Mouse (Mus musculus) embryonic facial prominence, embryonic 12.5 days (tissue): Measurements from ENCODE around the gene Epb41l5. TPM values are rescaled to one million over a fixed set of nuclear protein-coding genes. Genes with fewer than 3 reads are reported as not detected.

Experiments used
- ATAC-seq: fragments of 200-750 bp; cut with Nextera tagmentation; 2 replicates; pipeline ENCODE4 v1.8.0; 2017; ENCODE audit not compliant: insufficient number of reproducible peaks, insufficient read depth, low FRiP score, low TSS enrichment
- H3K27ac ChIP-seq: fragments of 300-500 bp; sonication (generic); 2 replicates; pipeline ENCODE4 v1.5.1; 2016; ENCODE audit warnings: mild to moderate bottlenecking
- H3K27me3 ChIP-seq: fragments of 300-500 bp; sonication (generic); 2 replicates; pipeline ENCODE4 v1.6.1; 2016; ENCODE audit warnings: mild to moderate bottlenecking, moderate library complexity
- H3K36me3 ChIP-seq: fragments of 300-500 bp; sonication (generic); 2 replicates; pipeline ENCODE4 v1.6.1; 2016; ENCODE audit warnings: mild to moderate bottlenecking
- H3K4me1 ChIP-seq: fragments of 300-500 bp; sonication (generic); 2 replicates; pipeline ENCODE4 v1.6.1; 2016
- H3K4me2 ChIP-seq: fragments of 300-500 bp; sonication (generic); replicated peaks from 2 replicates; pipeline ENCODE4 v1.6.1; 2016; ENCODE audit warnings: mild to moderate bottlenecking, moderate library complexity
- H3K4me3 ChIP-seq: fragments of 300-500 bp; sonication (generic); 2 replicates; pipeline ENCODE4 v1.5.1; 2016; ENCODE audit warnings: mild to moderate bottlenecking
- H3K9ac ChIP-seq: fragments of 300-500 bp; sonication (generic); 2 replicates; pipeline ENCODE4 v1.6.1; 2016; ENCODE audit warnings: mild to moderate bottlenecking, moderate library complexity
- H3K9me3 ChIP-seq: fragments of 300-500 bp; sonication (generic); 2 replicates; pipeline ENCODE4 v1.6.1; 2016; ENCODE audit warnings: mild to moderate bottlenecking, moderate library complexity
- WGBS: fragments of 180-500 bp; shearing (Covaris S2); methylation state at CpG from one replicate; pipeline ENCODE4 v1.1.7; 2016; 5-methylcytosine and 5-hydroxymethylcytosine counted together
- polyA plus RNA-seq: library from polyadenylated mRNA; unstranded; fragments of >200 nt; fragmentation: Nextera tagmentation; extraction: Ambion mirVana; gene quantifications from 2 replicates; pipeline ENCODE4 v1.2.1, GENCODE M21; 2016

Epb41l5 gene
- polyA plus RNA-seq, 1 experiment from 2014 or later = 19.7 TPM

DNA sequence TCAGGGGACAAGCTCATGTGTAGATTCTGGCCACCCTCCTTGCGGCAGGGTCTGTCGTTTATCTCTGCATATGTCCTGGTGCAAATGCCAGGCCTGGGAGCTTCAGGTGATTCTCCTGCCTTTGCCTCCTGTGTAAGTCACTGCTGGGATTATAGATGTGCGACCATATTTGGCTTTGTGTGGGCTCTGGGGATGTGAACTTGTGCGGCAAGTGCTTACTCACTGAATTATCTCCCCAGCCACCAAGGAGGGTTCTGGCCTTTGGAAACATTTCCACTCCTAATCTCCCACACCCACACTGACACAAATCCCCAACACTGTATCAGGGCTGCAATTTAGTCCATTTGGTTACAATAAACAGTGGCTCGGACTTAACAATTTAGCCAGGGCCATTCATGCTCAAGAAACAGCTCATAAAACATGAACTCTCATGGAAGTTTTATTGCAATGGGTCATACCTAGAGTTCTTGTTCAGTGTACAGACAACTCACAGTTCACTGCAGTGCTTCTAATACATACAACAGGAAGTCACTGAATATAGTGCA is 104.1 kb downstream of the Epb41l5 start:
- H3K36me3 ChIP-seq = no peaks in the 10 kb centered on the region
- no peaks in the 10 kb centered on the region for H3K9me3 ChIP-seq
- no peak overlapping the region for H3K4me3 ChIP-seq
- H3K4me2 ChIP-seq = no peak overlapping the region
- WGBS = 82% methylated on average over 5 of the region's 5 CpGs
- no peaks in the 10 kb centered on the region for H3K27me3 ChIP-seq
- H3K9ac ChIP-seq = no peak overlapping the region
- ATAC-seq = no peak
- H3K4me1 ChIP-seq = 0 out of 2 replicates have a peak, but pooled peaks cover 4% of the 10 kb centered on the region
- no peak overlapping the region for H3K27ac ChIP-seq

DNA sequence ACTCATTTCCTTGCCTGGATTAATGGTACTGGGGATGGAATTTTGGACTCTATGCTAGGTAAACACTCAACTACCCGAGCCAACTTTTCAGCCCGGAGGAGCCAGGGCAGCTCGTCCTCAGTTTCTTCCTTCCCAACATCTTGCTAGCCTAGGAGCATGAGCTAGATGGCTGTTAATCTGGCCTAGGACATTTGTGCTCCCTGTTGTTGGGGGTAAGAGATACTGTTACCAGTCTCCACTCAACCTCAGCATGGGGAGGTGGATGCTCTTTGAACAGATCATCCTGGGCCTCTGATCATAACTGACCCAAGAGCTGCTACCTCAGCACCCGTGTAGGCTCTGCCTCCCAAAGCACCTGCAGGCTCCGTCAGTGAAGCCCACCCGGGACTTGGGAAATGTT is 105.5 kb downstream of the Epb41l5 start:
- Histone ChIP-seq H3K4me1 (0 out of 2 replicates have a peak, but pooled peaks cover 4% of the 10 kb centered on the region), H3K27me3 (no peaks in the 10 kb centered on the region), H3K9ac (no peak overlapping the region), H3K4me2 (no peak overlapping the region), H3K27ac (no peak overlapping the region), H3K4me3 (no peak overlapping the region), H3K9me3 (no peaks in the 10 kb centered on the region), H3K36me3 (no peaks in the 10 kb centered on the region)
- no peak for ATAC-seq
- WGBS = 85% methylated on average over 6 of the region's 6 CpGs

DNA sequence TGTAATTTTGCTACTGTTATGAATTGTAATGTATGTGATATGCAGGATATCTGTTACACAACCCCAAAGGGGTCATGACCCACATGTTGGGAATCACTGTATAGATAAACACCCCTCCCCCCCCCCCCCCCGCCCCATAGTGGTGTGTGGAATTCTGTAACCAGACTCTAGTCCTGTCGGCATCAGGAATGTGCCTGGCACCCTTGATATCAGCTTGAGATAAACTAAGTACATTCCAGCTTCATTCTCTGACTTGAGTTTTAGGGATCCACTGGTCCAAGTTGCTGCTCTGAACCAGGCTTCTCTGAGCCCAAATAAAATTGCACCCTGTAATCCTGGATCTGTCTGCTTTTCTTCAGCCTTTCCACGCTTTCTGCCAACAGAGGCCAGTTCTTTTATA is 107.2 kb downstream of the Epb41l5 start:
- H3K4me1 ChIP-seq = 0 out of 2 replicates have a peak, but pooled peaks cover 4% of the 10 kb centered on the region
- H3K4me2 ChIP-seq = no peak overlapping the region
- 35% methylated on average over 3 of the region's 3 CpGs for WGBS
- H3K36me3 ChIP-seq = no peaks in the 10 kb centered on the region
- H3K27me3 ChIP-seq = no peaks in the 10 kb centered on the region
- ATAC-seq = no peak
- no peaks in the 10 kb centered on the region for H3K9me3 ChIP-seq
- H3K27ac ChIP-seq = no peak overlapping the region
- no peak overlapping the region for H3K4me3 ChIP-seq
- H3K9ac ChIP-seq = no peak overlapping the region

DNA sequence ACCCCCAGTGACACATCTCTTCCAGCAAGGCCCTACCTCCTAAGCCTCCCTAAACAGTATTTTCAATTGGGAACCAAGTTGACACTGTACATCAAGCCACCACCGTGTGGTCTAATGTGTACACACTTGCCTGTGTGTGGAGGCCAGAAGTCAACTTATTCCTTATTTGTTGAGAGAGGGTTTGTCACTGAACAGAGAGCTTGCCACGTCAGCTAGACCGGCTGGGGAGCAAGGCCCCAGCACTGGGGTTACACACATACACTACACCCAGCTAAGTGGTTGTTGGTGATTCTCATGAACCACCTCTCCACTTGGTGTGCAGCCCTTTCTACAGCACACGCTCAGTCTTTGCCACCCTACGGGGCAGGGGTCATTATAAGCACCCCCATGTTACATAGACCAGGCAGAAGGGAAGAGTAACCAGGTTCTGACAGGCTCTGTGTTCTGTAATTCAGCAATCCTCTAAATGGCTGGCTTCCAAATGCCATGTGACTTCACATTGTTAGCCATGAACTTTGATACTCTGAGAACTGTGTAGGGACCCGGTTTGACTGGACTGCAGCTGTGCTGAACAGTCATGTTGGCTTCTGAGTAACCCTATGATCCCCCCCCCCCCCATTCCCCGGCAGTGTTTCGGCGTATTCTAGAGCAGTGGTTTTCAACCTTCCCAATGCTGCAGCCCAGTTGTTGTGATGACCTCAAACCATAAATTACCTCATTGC is 107.8 kb downstream of the Epb41l5 start:
- Histone ChIP-seq H3K4me2 (no peak overlapping the region), H3K9me3 (no peaks in the 10 kb centered on the region), H3K27me3 (no peaks in the 10 kb centered on the region), H3K36me3 (no peaks in the 10 kb centered on the region), H3K9ac (no peak overlapping the region), H3K27ac (peak overlapping the region; percentile 42; the same call in 1 of the 2 replicates), H3K4me3 (no peak overlapping the region), H3K4me1 (0 out of 2 replicates have a peak, but pooled peaks cover 4% of the 10 kb centered on the region)
- ATAC-seq = peak; percentile 72; the same call in 1 of the 2 replicates
- WGBS = 73% methylated on average over 9 of the region's 9 CpGs

DNA sequence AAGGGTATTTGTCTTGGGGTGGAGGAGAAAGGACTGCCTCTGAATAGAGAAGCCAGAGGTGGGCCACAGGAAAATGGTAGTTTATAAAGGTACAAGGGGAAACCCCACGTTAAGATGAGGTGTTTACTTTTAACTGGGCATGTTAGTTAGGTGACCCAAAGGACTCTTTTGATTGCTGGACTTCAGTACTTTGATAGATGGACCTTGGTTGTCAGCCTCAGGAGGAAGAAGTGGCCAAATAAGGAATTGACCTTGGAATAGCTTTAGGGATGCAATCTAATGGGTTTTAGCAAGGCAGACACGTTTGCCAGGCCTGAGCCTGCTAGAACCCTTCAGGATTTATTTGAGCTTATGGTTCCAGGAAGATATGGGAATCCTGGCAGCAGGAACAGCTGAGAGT is 109.5 kb downstream of the Epb41l5 start:
- Histone ChIP-seq H3K4me1 (0 out of 2 replicates have a peak, but pooled peaks cover 4% of the 10 kb centered on the region), H3K36me3 (no peaks in the 10 kb centered on the region), H3K4me3 (no peak overlapping the region), H3K9me3 (no peaks in the 10 kb centered on the region), H3K9ac (no peak overlapping the region), H3K4me2 (no peak overlapping the region), H3K27me3 (no peaks in the 10 kb centered on the region), H3K27ac (no peak overlapping the region)
- ATAC-seq = no peak
- whole genome bisulfite sequencing = 71% methylated on average over 2 of the region's 2 CpGs

DNA sequence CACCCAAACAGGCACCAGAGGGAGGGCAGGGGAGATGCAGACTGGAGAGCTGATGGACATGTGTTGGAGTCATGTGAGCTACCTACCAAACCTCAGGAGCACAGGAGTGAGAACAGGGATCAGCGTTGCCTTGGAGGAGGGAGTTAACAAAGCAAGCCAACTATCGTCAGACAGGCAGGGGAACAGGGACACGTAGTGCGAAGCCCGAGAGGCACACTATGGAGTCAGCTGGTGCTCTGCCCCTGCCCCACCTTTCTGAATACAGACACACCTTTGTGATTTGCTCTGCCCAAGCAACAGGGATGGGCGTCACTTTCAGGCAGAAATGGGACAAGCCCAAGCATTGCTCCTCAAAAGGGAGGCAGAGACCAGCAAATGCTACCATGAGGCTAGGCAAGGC is 111.1 kb downstream of the Epb41l5 start:
- H3K4me2 ChIP-seq = no peak overlapping the region
- H3K9me3 ChIP-seq = no peaks in the 10 kb centered on the region
- H3K27ac ChIP-seq = no peak overlapping the region
- H3K4me1 ChIP-seq = 0 out of 2 replicates have a peak, but pooled peaks cover 4% of the 10 kb centered on the region
- no peak overlapping the region for H3K4me3 ChIP-seq
- H3K36me3 ChIP-seq = no peaks in the 10 kb centered on the region
- no peaks in the 10 kb centered on the region for H3K27me3 ChIP-seq
- ATAC-seq = no peak
- WGBS = 89% methylated on average over 6 of the region's 6 CpGs
- H3K9ac ChIP-seq = no peak overlapping the region

DNA sequence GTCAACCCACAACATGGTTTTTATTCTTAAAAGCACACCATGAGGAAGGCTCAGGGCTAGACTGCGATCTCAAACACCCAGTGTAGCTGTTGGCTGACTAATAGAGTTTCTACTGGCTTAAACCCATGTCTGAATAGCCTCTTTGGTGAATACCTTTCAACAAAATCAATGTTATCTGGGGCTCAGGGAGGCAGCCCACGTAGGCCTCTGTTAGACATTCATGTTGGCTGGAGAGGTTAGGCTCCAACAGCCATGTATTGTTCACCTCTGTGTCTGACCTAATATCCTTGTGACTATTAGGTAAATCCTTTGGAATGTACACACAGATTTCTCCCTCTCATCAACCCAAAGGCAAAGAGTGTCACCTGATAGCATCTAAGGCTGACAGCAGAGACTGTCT is 112.7 kb downstream of the Epb41l5 start:
- no peak overlapping the region for H3K27ac ChIP-seq
- no peak overlapping the region for H3K4me2 ChIP-seq
- no peaks in the 10 kb centered on the region for H3K9me3 ChIP-seq
- H3K4me3 ChIP-seq = no peak overlapping the region
- 81% methylated on average over 2 of the region's 2 CpGs for WGBS
- no peak for ATAC-seq
- no peaks in the 10 kb centered on the region for H3K4me1 ChIP-seq
- H3K9ac ChIP-seq = no peak overlapping the region
- no peaks in the 10 kb centered on the region for H3K36me3 ChIP-seq
- H3K27me3 ChIP-seq = no peaks in the 10 kb centered on the region

DNA sequence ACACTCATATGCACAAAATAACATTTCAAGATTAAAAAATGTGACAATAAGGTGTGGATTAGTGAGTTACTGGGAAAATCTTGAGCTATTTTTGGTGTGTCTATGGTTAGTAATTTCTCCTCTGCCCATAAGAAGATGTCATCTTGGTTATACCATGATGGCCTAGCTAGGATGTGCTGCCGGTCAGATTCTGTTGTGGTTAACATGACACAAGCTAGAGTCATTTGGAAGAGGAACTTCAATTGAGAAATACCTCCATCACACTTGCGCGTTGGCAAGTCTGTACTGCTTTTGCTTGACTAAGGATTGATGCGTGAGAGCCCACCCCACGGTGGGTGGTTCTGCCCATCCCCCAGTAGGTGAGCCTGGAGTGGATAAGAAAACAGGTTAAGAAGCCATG is 114.5 kb downstream of the Epb41l5 start:
- H3K9ac ChIP-seq = no peak overlapping the region
- H3K9me3 ChIP-seq = no peaks in the 10 kb centered on the region
- no peaks in the 10 kb centered on the region for H3K36me3 ChIP-seq
- H3K4me1 ChIP-seq = no peaks in the 10 kb centered on the region
- no peaks in the 10 kb centered on the region for H3K27me3 ChIP-seq
- ATAC-seq = no peak
- H3K4me3 ChIP-seq = no peak overlapping the region
- H3K27ac ChIP-seq = no peak overlapping the region
- no peak overlapping the region for H3K4me2 ChIP-seq
- WGBS = 95% methylated on average over 5 of the region's 5 CpGs

DNA sequence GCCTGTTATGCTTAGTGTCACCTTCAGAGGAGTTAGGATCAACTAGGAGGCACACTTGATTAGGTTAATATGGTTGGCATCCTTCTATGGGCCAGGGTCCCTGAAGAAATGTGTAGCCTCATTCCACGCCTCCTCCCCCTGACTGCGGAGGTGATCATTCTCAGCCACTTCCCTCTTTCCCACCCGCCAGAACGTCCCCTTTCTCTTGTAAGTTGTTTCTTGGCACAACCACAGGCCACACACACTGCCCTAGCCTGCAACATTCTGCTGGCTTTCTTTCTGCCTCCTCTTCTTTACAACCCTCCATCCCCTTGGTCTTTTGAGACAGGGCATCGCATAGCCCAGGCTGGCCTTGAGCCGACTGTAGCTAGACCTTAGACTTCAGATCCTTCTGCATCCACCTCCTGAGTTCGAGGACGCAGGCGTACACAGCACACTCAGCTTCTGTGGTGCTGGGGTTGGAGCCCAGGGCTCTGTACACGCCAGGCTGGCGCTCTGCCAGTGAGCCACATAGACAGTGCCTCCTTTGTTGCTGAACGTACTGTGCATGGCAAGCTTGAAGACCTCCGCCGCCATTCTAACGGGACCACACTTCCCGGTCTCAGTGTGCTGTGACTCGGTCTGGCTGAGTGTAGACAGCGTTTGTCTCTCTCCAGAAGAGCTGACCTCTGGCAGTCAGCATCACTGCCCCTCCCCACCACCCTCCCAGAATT is 115.6 kb downstream of the Epb41l5 start:
- Histone ChIP-seq H3K36me3 (peaks cover 11% of the 10 kb centered on the region), H3K4me2 (no peak overlapping the region), H3K27me3 (no peaks in the 10 kb centered on the region), H3K4me1 (no peaks in the 10 kb centered on the region), H3K9ac (no peak overlapping the region), H3K27ac (no peak overlapping the region), H3K9me3 (no peaks in the 10 kb centered on the region), H3K4me3 (no peak overlapping the region)
- peak; percentile 29; the same call in 1 of the 2 replicates for ATAC-seq
- WGBS = 80% methylated on average over 18 of the region's 18 CpGs

DNA sequence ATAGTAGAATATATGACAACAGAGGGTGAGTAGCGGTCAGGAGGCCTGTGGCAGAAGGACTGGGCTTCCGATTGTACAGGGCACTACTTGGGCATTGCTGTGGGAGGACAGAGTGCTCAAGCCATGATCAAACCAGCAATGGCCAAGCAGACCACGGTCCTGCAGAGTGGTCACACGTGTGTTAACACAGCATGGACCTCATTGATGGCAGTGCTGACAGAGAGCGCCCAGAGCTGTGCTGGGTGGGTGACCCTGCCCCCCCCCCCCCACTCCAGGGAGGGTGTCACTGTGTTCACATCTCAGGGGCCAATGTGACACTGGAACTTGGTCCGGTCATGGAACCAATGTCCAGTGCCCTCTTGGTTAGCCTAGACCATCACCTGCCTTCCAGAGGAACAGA is 116.6 kb downstream of the Epb41l5 start:
- Histone ChIP-seq H3K27me3 (no peaks in the 10 kb centered on the region), H3K9ac (no peak overlapping the region), H3K4me3 (no peak overlapping the region), H3K9me3 (0 out of 2 replicates have a peak, but pooled peaks cover 4% of the 10 kb centered on the region), H3K27ac (no peak overlapping the region), H3K4me1 (no peaks in the 10 kb centered on the region; the same call in 1 of the 2 replicates), H3K36me3 (peaks cover 20% of the 10 kb centered on the region), H3K4me2 (no peak overlapping the region)
- no peak for ATAC-seq
- 89% methylated on average over 6 of the region's 6 CpGs for WGBS

DNA sequence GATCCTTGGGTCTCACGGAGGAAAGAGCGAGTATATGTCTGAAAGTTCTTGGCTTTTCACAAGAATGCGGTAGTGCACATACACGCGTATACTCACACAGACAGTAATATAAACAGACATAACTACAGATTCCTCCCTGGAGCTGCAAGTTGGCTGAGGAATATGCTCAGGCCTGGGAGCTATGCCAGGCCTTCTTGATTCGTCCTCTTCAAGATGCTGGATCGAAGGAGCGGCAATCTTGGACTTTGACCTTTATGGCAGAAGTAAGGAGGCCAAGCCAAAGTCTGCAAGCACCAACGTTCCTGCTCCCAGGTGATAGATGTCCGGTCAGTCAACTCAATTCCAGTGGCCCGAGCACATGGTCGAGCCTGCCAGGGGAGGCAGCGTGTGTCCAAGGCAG is 117.9 kb downstream of the Epb41l5 start:
- ATAC-seq = no peak
- Histone ChIP-seq H3K9ac (no peak overlapping the region), H3K36me3 (peaks cover 25% of the 10 kb centered on the region), H3K4me2 (no peak overlapping the region), H3K9me3 (0 out of 2 replicates have a peak, but pooled peaks cover 9% of the 10 kb centered on the region), H3K4me1 (peaks cover 8% of the 10 kb centered on the region), H3K27me3 (no peaks in the 10 kb centered on the region), H3K27ac (no peak overlapping the region), H3K4me3 (no peak overlapping the region)
- 93% methylated on average over 13 of the region's 13 CpGs for WGBS
